ENCODE assay signal across 11 mouse cellular contexts in the genomic region with DNA sequence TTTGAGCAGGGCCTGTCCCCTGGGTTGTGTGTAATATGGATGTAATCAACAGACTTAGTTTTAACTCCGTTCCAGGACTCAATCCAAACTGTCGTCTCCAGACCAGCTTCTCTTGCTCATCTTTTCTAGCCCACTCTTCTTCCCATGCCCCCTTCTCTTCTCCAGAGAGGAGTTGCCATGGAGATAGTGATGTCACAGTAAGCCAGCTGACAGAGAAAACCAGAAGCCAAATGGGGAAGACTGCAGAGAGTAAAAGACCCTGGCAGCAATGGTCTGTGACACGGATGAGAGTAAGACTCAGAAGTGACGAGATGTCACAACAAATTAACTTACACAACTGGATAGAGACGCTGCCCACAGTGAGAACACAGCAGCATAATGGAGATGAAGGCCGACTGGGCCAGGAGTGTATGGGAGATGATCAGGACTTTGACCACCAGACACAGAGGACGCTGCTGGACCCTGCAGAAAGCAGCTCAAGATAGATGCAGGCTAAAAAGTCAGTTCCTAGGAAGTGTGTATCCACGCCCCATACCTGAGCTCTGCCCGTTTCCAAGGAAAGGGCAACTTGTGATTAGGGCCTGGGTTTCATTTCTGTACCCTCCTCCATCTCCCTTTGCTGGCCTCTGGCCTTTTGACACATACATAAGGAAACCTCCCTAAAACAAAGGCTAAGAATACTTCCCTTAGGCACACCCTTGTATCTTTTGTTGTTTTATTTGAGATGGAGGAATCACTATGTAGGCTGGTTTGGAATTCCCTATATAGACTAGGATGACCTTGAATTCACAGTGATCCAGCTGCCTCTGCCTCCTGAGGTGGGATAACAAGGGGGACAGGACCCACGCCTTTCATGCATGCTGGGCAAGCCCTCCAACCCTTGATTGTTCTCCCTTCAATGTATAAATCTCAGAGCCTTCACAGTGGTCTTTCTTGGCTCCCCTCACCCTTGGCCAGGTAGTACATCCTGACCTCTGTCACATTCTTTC. TPM values are rescaled to one million over a fixed set of nuclear protein-coding genes. Genes with fewer than 3 reads are reported as not detected.
DNase-seq lines count a peak whose midpoint lies in the region; ATAC-seq and TF ChIP-seq lines count a peak whose summit lies in the region.
"Had no signal": no experiment of that assay in that cellular context is flagged by ENCODE, and none has a peak within 500 bp of the region (broad histone marks: within the 10 kb centered on the region; RNA-seq: fewer than 3 reads in every experiment).

No protein-coding gene starts in this region.

- DNase-seq in forebrain, embryonic 10.5 days (ENCODE audit: extremely low spot score, low spot score), result no peak
- peak; percentile 85 for DNase-seq in ZHBTc4 (ENCODE audit: low read depth, low spot score)
- DNase-seq in frontal cortex, postnatal 36 days (ENCODE audit: low spot score in 2 of 2), result peak; percentile 35 to 45
- DNase-seq in midbrain, postnatal 0 days (ENCODE audit: low spot score), result peak; percentile 82
- no peak for DNase-seq in B cell, adult 2 months
- DNase-seq in gastrocnemius, adult 2 months, result no peak
- DNase-seq in layer of hippocampus, adult 11-12 months (ENCODE audit: low spot score), result no peak
- DNase-seq: kidney, postnatal 4 days; liver, embryonic 13.5 days; thymus, postnatal 4 days had no signal

- no peak overlapping the region for H3K9ac ChIP-seq in forebrain, embryonic 13.5 days
- H3K9ac ChIP-seq in midbrain, postnatal 0 days (replicated peaks; ENCODE audit: low read length, poor library complexity, severe bottlenecking), result peak overlapping the region; percentile 30; the same call in 1 of the 2 replicates
- H3K9ac ChIP-seq: liver, embryonic 13.5 days had no signal

- H3K4me2 ChIP-seq in forebrain, embryonic 13.5 days, result no peak overlapping the region; the same call in 1 of the 2 replicates
- peak overlapping the region; percentile 16 for H3K4me2 ChIP-seq in midbrain, postnatal 0 days (ENCODE audit: low read depth, low read length, poor library complexity, severe bottlenecking)
- H3K4me2 ChIP-seq: liver, embryonic 13.5 days had no signal

- intact Hi-C loops in gastrocnemius, adult 2 months (cut with DNase I), result no loop called here

- no peak for TF ChIP-seq CTCF in midbrain, postnatal 0 days (IDR thresholded peaks at IDR 0.05)
- no peak for TF ChIP-seq CTCF in gastrocnemius, adult 2 months (IDR thresholded peaks at IDR 0.05)

- no peaks in the 10 kb centered on the region for H3K36me3 ChIP-seq in forebrain, embryonic 13.5 days (ENCODE audit: poor library complexity, severe bottlenecking)
- no peaks in the 10 kb centered on the region for H3K36me3 ChIP-seq in forebrain, embryonic 10.5 days (replicated peaks)
- H3K36me3 ChIP-seq in midbrain, postnatal 0 days (ENCODE audit: insufficient read depth, low read length), result no peaks in the 10 kb centered on the region
- H3K36me3 ChIP-seq: liver, embryonic 13.5 days had no signal

- H3K9me3 ChIP-seq in forebrain, embryonic 13.5 days (replicated peaks), result no peaks in the 10 kb centered on the region
- no peaks in the 10 kb centered on the region for H3K9me3 ChIP-seq in forebrain, embryonic 10.5 days
- H3K9me3 ChIP-seq in midbrain, postnatal 0 days (ENCODE audit: low read length), result no peaks in the 10 kb centered on the region
- H3K9me3 ChIP-seq: liver, embryonic 13.5 days had no signal

- H3K27me3 ChIP-seq in forebrain, embryonic 13.5 days, result no peaks in the 10 kb centered on the region
- H3K27me3 ChIP-seq in forebrain, embryonic 10.5 days (ENCODE audit: poor library complexity, severe bottlenecking), result no peaks in the 10 kb centered on the region; the same call in 1 of the 2 replicates
- H3K27me3 ChIP-seq in midbrain, postnatal 0 days (ENCODE audit: insufficient read depth, low read length), result no peaks in the 10 kb centered on the region
- H3K27me3 ChIP-seq: liver, embryonic 13.5 days had no signal

- peak; percentile 69 for ATAC-seq in forebrain, embryonic 13.5 days
- ATAC-seq in midbrain, postnatal 0 days (ENCODE audit: low FRiP score), result peak; percentile 76

- no peak overlapping the region; the same call in 1 of the 2 replicates for H3K27ac ChIP-seq in forebrain, embryonic 13.5 days
- H3K27ac ChIP-seq in forebrain, embryonic 10.5 days, result no peak overlapping the region
- H3K27ac ChIP-seq in midbrain, postnatal 0 days (ENCODE audit: low read depth, low read length), result peak overlapping the region; percentile 64
- no peak overlapping the region for H3K27ac ChIP-seq in gastrocnemius, adult 2 months
- H3K27ac ChIP-seq: liver, embryonic 13.5 days had no signal

- no peak overlapping the region for H3K4me3 ChIP-seq in forebrain, embryonic 13.5 days
- no peak overlapping the region for H3K4me3 ChIP-seq in forebrain, embryonic 10.5 days
- no peak overlapping the region for H3K4me3 ChIP-seq in midbrain, postnatal 0 days (ENCODE audit: low read depth, low read length)
- no peak overlapping the region for H3K4me3 ChIP-seq in gastrocnemius, adult 2 months
- H3K4me3 ChIP-seq: liver, embryonic 13.5 days had no signal

- WGBS in forebrain, embryonic 13.5 days, result 50% methylated on average over 10 of the region's 10 CpGs
- 70% methylated on average over 10 of the region's 10 CpGs for WGBS in forebrain, embryonic 10.5 days
- WGBS in midbrain, postnatal 0 days, result 25% methylated on average over 10 of the region's 10 CpGs

- peaks cover 23% of the 10 kb centered on the region for H3K4me1 ChIP-seq in forebrain, embryonic 13.5 days
- peaks cover 47% of the 10 kb centered on the region for H3K4me1 ChIP-seq in forebrain, embryonic 10.5 days
- H3K4me1 ChIP-seq in midbrain, postnatal 0 days (ENCODE audit: insufficient read depth, low read length), result peaks cover 5% of the 10 kb centered on the region; the same call in 1 of the 2 replicates

RNA-seq across cellular contexts. Expression of a gene that starts 31.4 kb away (rescaled TPM):
- 9.3 and 12.5 TPM in 2 replicates for polyA plus RNA-seq in forebrain, embryonic 13.5 days (2015; fragmentation: Nextera tagmentation; extraction: Ambion mirVana)
- polyA plus RNA-seq in forebrain, embryonic 10.5 days (2016; fragmentation: Nextera tagmentation; extraction: Ambion mirVana), result 67.3 and 70.7 TPM in 2 replicates
- 96.0 and 129 TPM in 2 replicates for total RNA-seq in midbrain, postnatal 0 days (2014; rRNA removed)
- 48.4 and 50.1 TPM in 2 replicates for polyA plus RNA-seq in midbrain, postnatal 0 days (2015; fragmentation: Nextera tagmentation; extraction: Ambion mirVana)
- 1 to 10 TPM; 1.7 to 7.6 TPM for total RNA-seq in gastrocnemius, adult 2 months (2021)

RNA-seq across cellular contexts. Expression of a gene that starts 49.6 kb away (rescaled TPM):
- polyA plus RNA-seq in forebrain, embryonic 13.5 days (2015; fragmentation: Nextera tagmentation; extraction: Ambion mirVana), result 4.4 and 4.5 TPM in 2 replicates
- 2.2 and 2.3 TPM in 2 replicates for polyA plus RNA-seq in forebrain, embryonic 10.5 days (2016; fragmentation: Nextera tagmentation; extraction: Ambion mirVana)
- 24.4 and 27.2 TPM in 2 replicates for total RNA-seq in midbrain, postnatal 0 days (2014; rRNA removed)
- polyA plus RNA-seq in midbrain, postnatal 0 days (2015; fragmentation: Nextera tagmentation; extraction: Ambion mirVana), result 8.6 and 8.8 TPM in 2 replicates
- total RNA-seq in gastrocnemius, adult 2 months (2021), result 10 to 100 TPM; 26.4 to 29.1 TPM

Comparison
In these comparisons a context has a peak if more than half of its experiments do, and no peak if none do; other contexts are left out.
1. DNase-seq: peak in ZHBTc4 (single experiment), frontal cortex, postnatal 36 days (2 of 2) and midbrain, postnatal 0 days (single experiment); none in forebrain, embryonic 10.5 days (single experiment), B cell, adult 2 months (0 of 2), gastrocnemius, adult 2 months (single experiment) and layer of hippocampus, adult 11-12 months (single experiment).